Mouse (Mus musculus) mature B cell (primary cell): ENCODE results near the gene Gch1.
"Not testable (repeated sequence)": the region's sequence is repeated elsewhere in the genome, so short reads cannot be mapped to it uniquely, and the experiment has no call there.

ENCODE experiments used
- in situ Hi-C: fragments of 300-500 bp; cut with MboI; formaldehyde crosslinking; loops from 2 replicates; pipeline ENCODE4 v1.14.3; 2019

Gch1 gene

GRCm38 (mm10) chr14:47165741-47166140 lies 23.5 kb downstream of the Gch1 start:
- in situ Hi-C loops, result no loop called here

GRCm38 (mm10) chr14:47165117-47165516 lies 24.1 kb downstream of the Gch1 start:
- in situ Hi-C loops, result no loop called here

DNA sequence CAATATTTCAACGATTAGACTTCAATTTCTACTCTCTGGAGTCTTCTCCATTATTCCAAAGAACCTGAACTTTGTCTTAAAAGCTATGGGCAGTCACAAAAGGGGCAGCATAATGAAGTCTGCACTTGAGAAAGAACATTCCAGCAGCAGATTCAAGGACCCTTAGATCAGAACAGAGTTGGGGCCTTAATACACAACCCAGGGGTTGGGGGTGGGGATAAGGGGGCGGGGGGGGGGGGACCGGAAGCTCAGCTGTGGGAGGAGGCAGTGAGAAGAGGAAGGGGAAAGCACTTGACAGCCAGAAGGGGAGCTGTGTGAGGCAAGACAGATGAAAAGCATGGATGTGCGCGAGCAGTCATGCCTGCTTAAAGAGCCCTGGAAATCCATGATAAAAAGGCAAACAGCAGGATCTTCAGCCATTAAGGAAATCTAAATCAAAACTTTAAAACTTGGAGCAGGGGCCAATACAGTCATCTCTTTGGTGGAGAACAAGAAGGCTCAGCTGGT lies 27.2 kb downstream of the Gch1 start:
- in situ Hi-C loops, result no loop called here

GRCm38 (mm10) chr14:47160051-47160640 lies 29.1 kb downstream of the Gch1 start:
- in situ Hi-C loops, result no loop called here

DNA sequence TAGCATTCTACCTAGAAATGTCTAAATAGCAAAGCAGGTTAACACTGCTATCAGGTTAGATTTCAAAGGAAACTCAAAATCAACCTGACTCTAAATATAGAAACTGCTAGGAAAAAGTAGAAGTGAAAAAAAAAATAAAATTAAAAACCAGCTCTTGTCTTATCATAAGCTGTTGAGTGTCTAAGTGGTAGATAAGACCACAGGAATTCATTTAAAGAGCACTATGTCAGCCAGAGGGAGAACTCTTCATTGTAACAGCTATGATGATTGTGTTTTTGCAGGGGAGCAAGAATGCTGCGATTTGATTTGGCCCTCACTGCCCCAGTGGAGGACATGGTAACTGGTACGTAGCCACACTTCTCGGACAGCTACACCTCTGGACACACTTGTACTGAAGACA lies 34.9 kb downstream of the Gch1 start:
- in situ Hi-C loops, result no loop called here

GRCm38 (mm10) chr14:47151306-47151705 lies 37.9 kb downstream of the Gch1 start:
- in situ Hi-C loops, result no loop called here

DNA sequence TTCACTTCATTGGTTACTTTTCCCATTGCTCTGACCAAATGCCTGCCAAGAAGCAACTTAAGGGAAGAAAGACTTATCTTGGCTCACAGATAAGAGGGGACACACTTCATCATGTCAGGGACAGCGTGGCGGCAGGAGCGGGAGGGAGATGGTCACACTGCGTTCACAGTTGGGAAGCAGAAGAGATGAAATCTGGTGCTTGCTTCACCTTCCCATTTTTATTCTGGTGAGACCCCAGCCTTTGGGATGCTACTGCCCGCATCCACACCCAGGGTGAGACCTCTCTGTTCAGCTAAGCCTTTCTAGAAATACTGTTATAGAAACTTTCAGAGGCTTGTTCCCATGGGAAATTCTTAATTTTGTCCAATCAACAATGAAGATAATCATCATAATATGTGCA lies 44.9 kb downstream of the Gch1 start:
- in situ Hi-C loops, result no loop called here

- in situ Hi-C loops, result no loop called here
Observed at GRCm38 (mm10) chr14:47138853-47139252, 50.4 kb downstream of the Gch1 start.

- in situ Hi-C loops, result no loop called here
Observed at GRCm38 (mm10) chr14:47136637-47137036, 52.6 kb downstream of the Gch1 start.

GRCm38 (mm10) chr14:47133948-47134347 lies 55.3 kb downstream of the Gch1 start:
- in situ Hi-C loops, result no loop called here

DNA sequence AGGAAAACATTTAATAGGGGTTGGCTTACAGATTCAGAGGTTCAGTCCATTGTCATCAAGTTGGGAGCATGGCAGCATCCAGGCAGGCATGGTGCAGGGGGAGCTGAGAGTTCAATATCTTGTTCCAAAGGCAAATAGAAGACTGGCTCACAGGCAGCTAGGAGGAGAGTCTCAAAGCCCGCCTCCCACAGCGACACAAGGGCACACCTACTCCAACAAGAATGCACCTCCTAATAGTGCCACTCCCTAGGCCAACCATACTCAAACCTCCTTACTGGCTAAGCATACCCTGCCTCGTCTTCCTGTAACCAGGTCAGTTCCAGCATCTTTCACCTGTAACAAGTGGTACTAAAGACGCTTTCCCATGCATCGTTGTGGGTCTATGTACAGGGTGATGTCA lies 61.2 kb downstream of the Gch1 start:
- in situ Hi-C loops, result no loop called here

DNA sequence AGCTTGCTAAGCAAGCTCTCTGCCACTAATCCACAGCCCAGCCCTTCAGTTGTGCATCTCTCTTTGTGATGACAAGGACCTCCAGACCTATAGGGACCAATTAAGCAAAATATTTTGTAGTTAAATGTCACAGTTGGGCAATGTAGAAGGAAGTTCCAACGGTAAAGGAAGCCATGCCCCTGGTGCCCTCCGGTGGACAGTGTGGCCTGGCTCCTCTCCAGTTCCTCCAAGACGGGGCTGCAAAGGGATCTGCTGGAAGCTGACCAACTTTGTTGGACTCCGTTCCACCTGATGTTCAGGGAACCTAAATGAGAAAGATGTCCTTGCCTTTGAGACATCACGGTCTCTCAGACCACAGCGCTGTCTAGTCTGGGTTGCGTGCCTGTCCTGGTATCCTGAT lies 71.7 kb downstream of the Gch1 start:
- in situ Hi-C loops, result no loop called here

DNA sequence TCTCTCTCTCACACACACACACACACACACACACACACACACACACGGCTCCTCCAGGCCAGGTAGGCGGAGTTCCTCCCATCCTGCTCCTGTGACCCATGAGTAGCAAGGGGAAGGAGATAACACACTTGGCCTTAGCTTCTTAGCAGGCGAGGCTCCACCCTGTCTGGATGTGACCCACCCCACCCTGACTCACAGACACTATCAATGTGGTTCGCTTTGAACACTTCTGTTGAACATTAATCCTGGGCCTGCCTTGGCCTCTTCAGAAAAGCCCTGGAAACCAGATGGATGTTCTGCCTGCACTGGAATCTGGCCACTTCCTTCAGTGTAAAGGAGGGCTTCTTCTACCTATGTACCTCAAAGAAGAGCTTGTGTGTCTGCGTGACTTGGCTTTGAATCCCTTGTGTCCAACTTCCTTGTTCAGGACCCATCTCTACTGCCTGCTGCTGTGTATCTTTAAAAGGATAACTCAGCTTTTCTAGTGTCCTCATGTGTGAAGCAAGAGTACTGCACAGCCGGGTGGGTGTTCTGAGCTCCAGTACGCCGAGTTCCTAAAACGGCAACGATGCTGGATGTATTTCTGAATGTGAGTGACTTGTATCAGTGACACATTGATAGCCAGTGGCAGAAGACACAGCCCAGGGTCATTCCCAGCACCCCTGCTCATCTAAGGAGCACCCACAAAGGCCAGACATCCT lies 73.0 kb downstream of the Gch1 start:
- in situ Hi-C loops, result no loop called here

DNA sequence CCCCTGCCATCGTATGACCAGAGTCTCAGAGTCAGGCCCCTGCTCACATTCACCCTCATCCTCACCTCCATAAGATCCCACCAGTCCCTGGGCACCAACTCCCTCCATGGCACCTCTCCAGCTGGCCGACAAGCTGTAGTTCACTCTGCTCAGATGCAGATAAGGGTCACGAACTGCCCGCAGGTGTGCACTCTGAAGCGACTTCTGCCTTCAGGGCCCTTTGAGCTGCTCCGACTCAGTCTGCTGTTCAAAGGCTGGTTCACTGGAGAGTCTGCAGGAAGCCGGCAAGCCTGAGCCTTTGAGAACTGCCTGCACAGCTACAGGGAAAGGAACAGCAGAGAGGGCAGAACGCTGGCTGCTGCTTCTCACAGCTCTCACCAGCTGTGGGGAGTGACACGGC lies 74.1 kb downstream of the Gch1 start:
- in situ Hi-C loops, result no loop called here

GRCm38 (mm10) chr14:47111341-47111740 lies 77.9 kb downstream of the Gch1 start:
- in situ Hi-C loops, result no loop called here

DNA sequence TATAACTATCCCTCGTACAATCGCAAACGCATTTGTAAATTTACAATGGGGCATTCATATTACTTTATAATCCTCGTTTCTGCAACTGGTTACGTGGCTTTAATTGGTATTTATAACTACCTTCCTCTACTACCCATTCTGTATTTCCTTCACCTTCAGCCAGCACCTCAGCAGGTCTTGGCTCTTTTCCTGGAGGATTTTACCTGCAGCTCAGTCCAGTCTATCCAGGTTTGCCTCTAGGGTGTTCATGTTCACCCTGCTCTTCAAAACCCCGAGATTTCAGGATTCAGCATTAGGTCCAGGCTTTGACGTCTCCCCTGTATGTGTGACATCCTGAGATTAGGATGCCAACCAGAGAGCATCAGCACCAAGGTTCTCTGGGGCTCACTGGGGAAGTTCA lies 78.8 kb downstream of the Gch1 start:
- in situ Hi-C loops, result not testable (repeated sequence)

DNA sequence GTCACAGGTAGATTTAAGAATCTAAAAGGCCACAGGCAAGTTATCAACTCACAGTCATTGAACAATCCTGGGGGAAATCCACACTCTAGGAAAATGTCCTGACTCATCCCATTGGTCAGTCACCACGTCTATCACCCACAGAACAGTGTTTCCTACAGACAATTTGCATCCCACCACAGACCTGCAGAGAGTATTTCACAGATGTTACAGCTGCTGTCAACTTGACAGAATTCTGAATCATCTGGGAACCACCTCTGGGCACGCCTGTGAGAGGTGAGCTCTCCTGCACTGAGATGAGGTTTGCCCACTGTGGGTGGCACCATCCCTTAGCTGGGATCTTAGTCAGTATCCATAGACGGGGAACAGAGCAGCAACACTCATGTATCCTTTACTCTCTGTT lies 81.8 kb downstream of the Gch1 start:
- in situ Hi-C loops, result no loop called here

DNA sequence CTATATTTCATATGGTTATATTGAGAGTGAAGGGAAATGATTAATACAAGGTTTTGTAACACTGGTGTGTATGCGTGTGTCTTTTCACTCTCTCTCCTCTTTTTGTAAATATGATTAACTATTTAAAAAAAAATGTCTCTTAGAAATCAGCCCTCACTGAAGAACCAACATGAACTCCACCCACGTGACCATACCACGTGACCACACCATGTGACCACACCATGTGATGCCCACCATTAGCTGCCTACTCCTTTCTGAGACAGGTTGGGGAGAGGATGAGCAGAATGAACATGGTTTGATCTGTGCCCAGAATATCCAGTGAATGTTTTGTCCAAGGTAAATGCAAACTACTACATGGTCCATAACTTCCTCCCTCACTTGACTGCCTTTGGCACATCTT lies 83.5 kb downstream of the Gch1 start:
- in situ Hi-C loops, result no loop called here

DNA sequence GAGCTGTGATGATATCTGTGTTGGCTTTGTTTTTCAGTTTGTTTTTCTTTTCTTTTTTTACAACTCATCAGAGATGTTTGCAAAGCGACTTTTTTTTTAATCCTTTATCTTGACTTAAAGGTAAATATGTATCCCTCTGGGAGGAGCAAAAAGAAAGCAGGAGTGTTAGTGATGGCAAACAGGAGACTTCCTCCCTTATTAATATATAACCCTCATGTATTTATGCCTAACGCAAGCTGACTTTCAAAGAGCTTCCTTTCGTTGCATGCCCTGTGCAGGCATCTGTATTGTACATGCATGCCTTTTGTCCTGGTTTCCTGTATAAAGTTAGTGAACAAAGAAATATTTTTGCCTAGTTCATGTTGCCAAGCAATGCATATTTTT lies 84.0 kb downstream of the Gch1 start:
- in situ Hi-C loops, result no loop called here

DNA sequence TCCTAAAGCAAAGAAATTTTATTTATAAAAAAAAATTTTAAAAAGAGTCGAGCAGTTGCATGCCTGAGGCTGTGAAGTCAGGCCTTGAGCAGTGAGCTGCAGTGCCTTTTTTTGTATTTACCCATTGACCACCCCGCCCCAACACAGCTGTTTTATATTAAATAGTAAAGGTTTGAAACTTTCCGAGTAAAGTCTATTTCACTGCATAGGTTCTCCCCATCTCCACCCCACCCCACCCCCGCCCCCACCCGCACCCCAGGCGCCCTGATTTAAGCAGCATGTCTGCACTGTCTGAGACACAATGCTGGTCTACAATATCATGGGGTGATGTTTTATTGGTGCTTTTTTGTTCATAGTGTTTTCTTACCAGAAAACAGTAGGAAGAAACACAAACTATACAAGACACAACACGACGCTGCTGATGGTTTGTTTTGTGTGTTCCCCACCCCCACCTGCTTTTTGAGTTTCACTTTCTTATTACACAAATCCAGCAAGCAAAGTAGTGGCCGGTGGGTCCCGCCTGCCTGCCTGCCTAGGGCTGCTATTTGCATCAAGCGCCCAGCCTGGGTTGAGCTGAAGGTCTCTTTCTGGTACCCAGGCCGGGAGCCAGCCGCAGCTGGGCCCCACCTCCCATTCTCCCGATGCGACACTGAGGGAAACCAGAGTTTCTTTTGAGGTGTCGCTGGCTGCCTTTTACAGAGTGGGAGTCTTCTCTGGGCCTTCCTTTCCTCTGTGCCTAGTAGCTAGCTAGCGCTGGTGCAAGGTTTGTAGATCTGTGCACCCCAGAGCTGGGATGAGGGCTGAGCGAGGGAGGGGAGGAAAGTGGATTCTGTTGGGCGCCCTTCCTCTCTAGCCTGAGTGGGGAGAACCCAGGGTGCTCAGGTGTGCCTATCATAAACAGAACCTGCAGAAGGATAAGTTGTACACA lies 84.7 kb downstream of the Gch1 start:
- in situ Hi-C loops, result no loop called here
